ENCODE assay signal across 11 mouse cellular contexts in genomic region chr9:62091604-62092003, GRCm38 (mm10). TPM values are rescaled to one million over a fixed set of nuclear protein-coding genes. Genes with fewer than 3 reads are reported as not detected.
DNase-seq lines count a peak whose midpoint lies in the region; ATAC-seq lines count a peak whose summit lies in the region.
"Had no signal": no experiment of that assay in that cellular context is flagged by ENCODE, and none has a peak within 500 bp of the region (broad histone marks: within the 10 kb centered on the region; RNA-seq: fewer than 3 reads in every experiment).

No protein-coding gene starts in this region.

- H3K4me3 ChIP-seq in heart, embryonic 12.5 days: no peak overlapping the region
- H3K4me3 ChIP-seq: liver, embryonic 15.5 days had no signal

- H3K4me1 ChIP-seq in heart, embryonic 12.5 days (replicated peaks): no peaks in the 10 kb centered on the region
- H3K4me1 ChIP-seq: liver, embryonic 15.5 days had no signal

- H3K36me3 ChIP-seq in heart, embryonic 12.5 days: no peaks in the 10 kb centered on the region
- H3K36me3 ChIP-seq: liver, embryonic 15.5 days had no signal

- ATAC-seq in heart, embryonic 12.5 days (ENCODE audit: insufficient number of reproducible peaks, low FRiP score): no peak
- ATAC-seq in megakaryocyte, adult 5-6 weeks (ENCODE audit: poor library complexity, severe bottlenecking): no peak
- ATAC-seq: inflammation-experienced regulatory T-cells, adult 6 months; midbrain, embryonic 16.5 days had no signal

- no peaks in the 10 kb centered on the region for H3K9me3 ChIP-seq in heart, embryonic 12.5 days (replicated peaks)
- H3K9me3 ChIP-seq: liver, embryonic 15.5 days had no signal

- H3K9ac ChIP-seq in heart, embryonic 12.5 days: no peak overlapping the region
- H3K9ac ChIP-seq: liver, embryonic 15.5 days had no signal

- no peak overlapping the region for H3K4me2 ChIP-seq in heart, embryonic 12.5 days
- H3K4me2 ChIP-seq: liver, embryonic 15.5 days had no signal

- no peaks in the 10 kb centered on the region for H3K27me3 ChIP-seq in heart, embryonic 12.5 days (replicated peaks)
- H3K27me3 ChIP-seq: liver, embryonic 15.5 days had no signal

- DNase-seq in heart, adult 11 months: peak; percentile 97
- peak; percentile 10 for DNase-seq in retina, postnatal 1 day
- DNase-seq in retina, embryonic 14.5 days (ENCODE audit: low spot score): no peak
- DNase-seq in heart, postnatal 36 days: peak; percentile 16 to 39
- DNase-seq in layer of hippocampus, adult 18-20 months (ENCODE audit: low spot score in 2 of 2): no peak
- no peak for DNase-seq in urinary bladder, postnatal 14 days (ENCODE audit: low spot score)

- intact Hi-C loops in heart, postnatal 36 days (cut with DNase I): no loop called here

- 87% methylated on average over 5 of the region's 5 CpGs for WGBS in heart, embryonic 12.5 days

- no peak overlapping the region for H3K27ac ChIP-seq in heart, embryonic 12.5 days (ENCODE audit: poor library complexity, severe bottlenecking)
- H3K27ac ChIP-seq: liver, embryonic 15.5 days had no signal

RNA-seq across cellular contexts. Expression of gene Glce, which starts 30.9 kb away (rescaled TPM):
- 14.9 and 16.8 TPM in 2 replicates for polyA plus RNA-seq in heart, embryonic 12.5 days (2016; fragmentation: Nextera tagmentation; extraction: Ambion mirVana)
- 10 to 100 TPM; 11.7 TPM for total RNA-seq in heart, postnatal 36 days (2021)
- 10 to 100 TPM; 20.8 to 31.0 TPM for total RNA-seq in layer of hippocampus, adult 18-20 months (2021)
- total RNA-seq in megakaryocyte, adult 5-6 weeks (2015): 7.6 and 8.5 TPM in 2 replicates
- 8.4 and 9.5 TPM in 2 replicates for total RNA-seq in megakaryocyte, adult 5-6 weeks (2017)

Comparison
In these comparisons a context has a peak if more than half of its experiments do, and no peak if none do; other contexts are left out.
1. DNase-seq: peak in heart, adult 11 months (single experiment), retina, postnatal 1 day (single experiment) and heart, postnatal 36 days (2 of 2); none in retina, embryonic 14.5 days (single experiment), layer of hippocampus, adult 18-20 months (0 of 2) and urinary bladder, postnatal 14 days (single experiment).